ENCODE assay signal across 7 mouse cellular contexts in the genomic region with DNA sequence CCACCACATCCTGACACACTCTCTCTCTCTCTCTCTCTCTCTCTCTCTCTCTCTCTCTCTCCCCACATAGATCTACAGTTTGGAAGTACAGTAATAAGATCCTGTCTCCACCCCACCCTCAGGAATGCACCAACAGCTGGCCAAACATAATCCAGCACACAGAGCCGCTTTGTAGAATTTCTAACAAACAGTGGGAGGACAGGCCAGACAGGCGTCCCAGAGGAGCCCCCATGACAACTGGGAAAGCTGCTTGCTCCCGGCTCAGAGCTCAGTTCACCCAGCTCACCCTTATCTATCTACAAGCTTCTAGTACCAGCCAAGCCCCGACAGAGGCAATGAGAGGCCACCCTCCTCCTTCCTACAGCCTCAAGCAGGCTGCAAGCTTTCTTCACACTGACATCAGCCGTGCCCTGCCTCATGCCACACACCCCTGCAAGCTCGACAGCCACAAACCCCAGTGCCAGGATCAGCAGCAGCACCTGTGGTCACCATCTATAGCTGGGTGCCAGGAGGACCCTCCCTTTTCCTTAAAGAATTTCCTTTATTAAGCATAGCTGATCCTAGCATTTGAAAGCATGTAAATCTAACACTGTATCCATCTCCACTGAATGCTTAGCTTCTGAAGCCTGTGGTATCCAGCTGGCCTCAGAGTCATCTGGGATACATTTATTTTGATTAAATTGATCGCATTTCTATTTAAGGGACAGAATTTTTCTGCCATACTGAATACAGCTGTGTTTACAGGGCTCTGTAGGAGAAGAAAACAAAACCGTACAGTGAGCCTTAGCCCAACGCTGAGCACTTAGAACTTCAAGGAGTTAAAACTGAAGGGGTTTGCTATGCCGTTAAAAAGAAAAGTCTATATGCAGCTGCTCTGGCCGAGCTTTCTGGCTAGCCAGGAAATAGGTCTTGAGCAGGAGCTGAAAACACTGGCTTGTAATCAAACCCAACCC.
DNase-seq lines count a peak whose midpoint lies in the region; ATAC-seq lines count a peak whose summit lies in the region.

No protein-coding gene starts in this region.

- H3K4me1 ChIP-seq in embryonic facial prominence, embryonic 15.5 days: peaks cover 33% of the 10 kb centered on the region
- H3K4me1 ChIP-seq in heart, embryonic 10.5 days: peaks cover 61% of the 10 kb centered on the region
- H3K4me1 ChIP-seq in limb, embryonic 11.5 days (ENCODE audit: control insufficient read depth, insufficient read depth, low read length): peaks cover 29% of the 10 kb centered on the region
- peaks cover 41% of the 10 kb centered on the region for H3K4me1 ChIP-seq in midbrain, embryonic 11.5 days (ENCODE audit: control insufficient read depth, insufficient read depth, low read length)

- H3K9me3 ChIP-seq in embryonic facial prominence, embryonic 15.5 days (replicated peaks): no peaks in the 10 kb centered on the region
- no peaks in the 10 kb centered on the region for H3K9me3 ChIP-seq in heart, embryonic 10.5 days
- no peaks in the 10 kb centered on the region; the same call in 1 of the 2 replicates for H3K9me3 ChIP-seq in limb, embryonic 11.5 days (ENCODE audit: control insufficient read depth, low read length)
- no peaks in the 10 kb centered on the region for H3K9me3 ChIP-seq in midbrain, embryonic 11.5 days (ENCODE audit: control insufficient read depth, low read length)

- H3K36me3 ChIP-seq in embryonic facial prominence, embryonic 15.5 days: no peaks in the 10 kb centered on the region
- H3K36me3 ChIP-seq in heart, embryonic 10.5 days: no peaks in the 10 kb centered on the region
- no peaks in the 10 kb centered on the region for H3K36me3 ChIP-seq in limb, embryonic 11.5 days (ENCODE audit: control insufficient read depth, insufficient read depth, low read length)
- H3K36me3 ChIP-seq in midbrain, embryonic 11.5 days (ENCODE audit: control insufficient read depth, insufficient read depth, low read length): no peaks in the 10 kb centered on the region

- peak; percentile 91 for DNase-seq in heart, embryonic 10.5 days (ENCODE audit: low spot score)
- DNase-seq in kidney, adult 9 months: peak; percentile 30
- peak; percentile 78 for DNase-seq in limb, embryonic 11.5 days (ENCODE audit: low spot score)
- peak; percentile 94 for DNase-seq in midbrain, embryonic 11.5 days (ENCODE audit: low spot score, missing footprints)
- peak; percentile 43 for DNase-seq in right cerebral cortex, postnatal 4 days

- H3K4me2 ChIP-seq in embryonic facial prominence, embryonic 15.5 days (replicated peaks): peak overlapping the region; percentile 53
- peak overlapping the region; percentile 23; the same call in 1 of the 2 replicates for H3K4me2 ChIP-seq in limb, embryonic 11.5 days (ENCODE audit: low read depth, severe bottlenecking)
- H3K4me2 ChIP-seq in midbrain, embryonic 11.5 days: peak overlapping the region; percentile 36

- WGBS in embryonic facial prominence, embryonic 15.5 days: 5% methylated on average over 11 of the region's 11 CpGs
- WGBS in heart, embryonic 10.5 days: 26% methylated on average over 11 of the region's 11 CpGs
- 13% methylated on average over 11 of the region's 11 CpGs for WGBS in limb, embryonic 11.5 days
- WGBS in midbrain, embryonic 11.5 days: 26% methylated on average over 11 of the region's 11 CpGs

- no peaks in the 10 kb centered on the region for H3K27me3 ChIP-seq in embryonic facial prominence, embryonic 15.5 days
- no peaks in the 10 kb centered on the region for H3K27me3 ChIP-seq in heart, embryonic 10.5 days (ENCODE audit: insufficient read depth, poor library complexity, severe bottlenecking)
- no peaks in the 10 kb centered on the region for H3K27me3 ChIP-seq in limb, embryonic 11.5 days (ENCODE audit: control insufficient read depth, insufficient read depth, low read length)
- no peaks in the 10 kb centered on the region for H3K27me3 ChIP-seq in midbrain, embryonic 11.5 days (ENCODE audit: control insufficient read depth, insufficient read depth, low read length)

- H3K4me3 ChIP-seq in embryonic facial prominence, embryonic 15.5 days (replicated peaks): peak overlapping the region; percentile 25
- H3K4me3 ChIP-seq in heart, embryonic 10.5 days: peak overlapping the region; percentile 45
- H3K4me3 ChIP-seq in limb, embryonic 11.5 days (ENCODE audit: low read depth, low read length): no peak overlapping the region
- no peak overlapping the region for H3K4me3 ChIP-seq in midbrain, embryonic 11.5 days (ENCODE audit: low read depth, low read length)

- H3K27ac ChIP-seq in embryonic facial prominence, embryonic 15.5 days (replicated peaks): peak overlapping the region; percentile 94
- peak overlapping the region; percentile 88 for H3K27ac ChIP-seq in heart, embryonic 10.5 days
- H3K27ac ChIP-seq in limb, embryonic 11.5 days (replicated peaks; ENCODE audit: low read depth, low read length): peak overlapping the region; percentile 84
- H3K27ac ChIP-seq in midbrain, embryonic 11.5 days (ENCODE audit: low read depth, low read length): peak overlapping the region; percentile 91

- peak; percentile 26; the same call in 1 of the 2 replicates for ATAC-seq in cerebellum, adult (ENCODE audit: insufficient number of reproducible peaks, low FRiP score, low TSS enrichment)
- peak; percentile 90 for ATAC-seq in embryonic facial prominence, embryonic 15.5 days (ENCODE audit: insufficient number of reproducible peaks, low FRiP score, low TSS enrichment, low read depth)
- ATAC-seq in limb, embryonic 11.5 days (ENCODE audit: insufficient number of reproducible peaks, low FRiP score, low TSS enrichment, low read depth): peak; percentile 83
- peak; percentile 23 for ATAC-seq in midbrain, embryonic 11.5 days (ENCODE audit: low FRiP score)

- 0 out of 2 replicates have a peak overlapping the region, but pooled peaks have one; percentile 6 for H3K9ac ChIP-seq in embryonic facial prominence, embryonic 15.5 days
- H3K9ac ChIP-seq in limb, embryonic 11.5 days (ENCODE audit: low read length): peak overlapping the region; percentile 8; the same call in 1 of the 2 replicates
- peak overlapping the region; percentile 52 for H3K9ac ChIP-seq in midbrain, embryonic 11.5 days (ENCODE audit: low read length)

Comparison
In these comparisons a context has a peak if more than half of its experiments do, and no peak if none do; other contexts are left out.
1. ATAC-seq: peak in every context shown above with its lines; median percentile 90 in embryonic facial prominence, embryonic 15.5 days; 83 in limb, embryonic 11.5 days; 26 in cerebellum, adult; 23 in midbrain, embryonic 11.5 days.
2. H3K4me3 ChIP-seq: peak in embryonic facial prominence, embryonic 15.5 days (single experiment) and heart, embryonic 10.5 days (single experiment); none in limb, embryonic 11.5 days (single experiment) and midbrain, embryonic 11.5 days (single experiment).
3. DNase-seq: peak in every context shown above with its lines; median percentile 94 in midbrain, embryonic 11.5 days; 91 in heart, embryonic 10.5 days; 78 in limb, embryonic 11.5 days; 43 in right cerebral cortex, postnatal 4 days; 30 in kidney, adult 9 months.
4. Peak in every context shown above with its lines, with median percentiles within 50 percentile points of each other: H3K27ac ChIP-seq, H3K4me2 ChIP-seq and H3K9ac ChIP-seq.